Mouse (Mus musculus): Measurements from ENCODE around the gene Fut7.

DNA sequence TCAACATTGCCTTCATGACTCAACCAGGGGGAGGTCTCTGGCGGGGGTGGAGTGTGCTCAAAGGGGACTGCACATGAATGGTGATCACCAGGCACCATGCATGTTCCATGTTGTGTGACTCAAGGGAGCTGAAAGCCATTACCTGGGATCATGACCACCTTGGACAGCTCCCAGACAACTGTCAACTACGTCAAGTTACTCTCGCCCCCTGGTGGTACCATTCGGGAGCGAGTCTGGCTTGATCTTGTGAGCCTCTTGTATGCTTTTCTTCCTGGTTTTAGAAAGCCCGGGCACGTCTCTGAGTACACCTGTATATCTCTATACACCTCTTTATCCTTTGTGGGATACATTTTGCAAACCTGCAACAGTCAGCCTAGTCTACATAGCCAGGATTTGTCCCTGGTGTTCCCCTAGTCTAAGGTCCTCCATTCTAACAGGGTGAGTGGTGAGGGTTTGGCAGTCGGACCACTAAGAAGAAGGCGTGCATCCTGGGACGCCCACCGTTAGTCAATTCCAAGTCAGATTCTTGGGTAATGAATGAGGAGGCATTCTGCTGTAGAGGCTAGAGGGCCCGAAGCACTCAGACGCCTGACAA, 20.6 kb upstream of the Fut7 start:
- TF ChIP-seq POLR2A (IDR thresholded peaks at IDR 0.05; ENCODE audit: low read depth, low read length) (no peak), CTCF (IDR thresholded peaks at IDR 0.05; ENCODE audit: borderline replicate concordance, insufficient read depth, low read length) (peak; percentile 63; the same call in 1 of the 2 replicates)
